Mouse (Mus musculus): ENCODE results near the gene Gm17324. TPM values are rescaled to one million over a fixed set of nuclear protein-coding genes. Genes with fewer than 3 reads are reported as not detected.
A peak's percentile ranks its signal among the peaks of the same experiment; 100 is the strongest.
"Not testable (repeated sequence)": the region's sequence is repeated elsewhere in the genome, so short reads cannot be mapped to it uniquely, and the experiment has no call there.

The Gm17324 gene
- 0.34 and 0.40 TPM in 2 replicates for polyA plus RNA-seq (2012; rRNA removed)

GRCm38 (mm10) chr9:78447973-78448873 is at the start of gene Gm17324, which contains the start of gene Mto1:
TSS of gene Gm17324 (minus strand) at chr9:78448786.
TSS of gene Mto1 (plus strand) at chr9:78448208.
- TF ChIP-seq CTCF (IDR thresholded peaks at IDR 0.05; ENCODE audit: borderline replicate concordance, insufficient read depth, low read depth, low read length) = no peak
- TF ChIP-seq POLR2A (IDR thresholded peaks at IDR 0.05; ENCODE audit: borderline replicate concordance, insufficient read depth, low read length) = peak; percentile 87
- peak; percentile 90 to 92 for DNase-seq
- H3K4me3 ChIP-seq (replicated peaks; ENCODE audit: insufficient read depth, low read depth, low read length) = peak within 1 kb of the TSS; percentile 77
- H3K27ac ChIP-seq (ENCODE audit: insufficient read depth, low read length) = peak within 1 kb of the TSS; percentile 68
- peaks cover 4% of the 10 kb centered on the region; the same call in 1 of the 2 replicates for H3K4me1 ChIP-seq (ENCODE audit: control insufficient read depth, insufficient read depth, low read length)
- no peaks in the 10 kb centered on the region for H3K27me3 ChIP-seq (ENCODE audit: control insufficient read depth, insufficient read depth, low read length)
- WGBS = under 1% methylated on average over 96 of the region's 96 CpGs

DNA sequence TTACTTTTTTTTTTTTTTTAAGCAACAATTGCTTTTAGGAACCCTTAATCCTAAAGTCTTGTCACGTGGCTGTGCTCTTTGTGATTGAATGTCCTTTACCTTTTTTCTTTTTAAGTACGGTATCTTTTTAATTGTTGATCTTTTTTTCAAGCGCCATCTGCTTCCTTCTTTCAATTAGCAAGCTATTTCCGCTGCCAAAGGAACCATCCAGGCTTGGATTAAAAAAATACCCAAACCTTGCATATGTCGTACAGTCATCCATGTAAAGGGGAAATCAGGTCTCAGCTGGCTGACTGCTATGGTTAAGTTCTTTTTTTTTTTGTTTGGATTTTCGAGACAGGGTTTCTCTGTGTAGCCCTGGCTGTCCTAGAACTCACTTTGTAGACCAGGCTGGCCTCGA is 44.6 kb upstream of the Gm17324 start:
- no peak for DNase-seq
- TF ChIP-seq POLR2A (IDR thresholded peaks at IDR 0.05; ENCODE audit: borderline replicate concordance, insufficient read depth, low read length) (no peak), CTCF (IDR thresholded peaks at IDR 0.05; ENCODE audit: borderline replicate concordance, insufficient read depth, low read depth, low read length) (no peak)
- H3K27ac ChIP-seq (ENCODE audit: insufficient read depth, low read length) = no peak overlapping the region
- H3K4me3 ChIP-seq (replicated peaks; ENCODE audit: insufficient read depth, low read depth, low read length) = no peak overlapping the region
- H3K4me1 ChIP-seq (ENCODE audit: control insufficient read depth, insufficient read depth, low read length) = no peaks in the 10 kb centered on the region
- WGBS = 32% methylated on average over 7 of the region's 7 CpGs
- no peaks in the 10 kb centered on the region for H3K27me3 ChIP-seq (ENCODE audit: control insufficient read depth, insufficient read depth, low read length)

DNA sequence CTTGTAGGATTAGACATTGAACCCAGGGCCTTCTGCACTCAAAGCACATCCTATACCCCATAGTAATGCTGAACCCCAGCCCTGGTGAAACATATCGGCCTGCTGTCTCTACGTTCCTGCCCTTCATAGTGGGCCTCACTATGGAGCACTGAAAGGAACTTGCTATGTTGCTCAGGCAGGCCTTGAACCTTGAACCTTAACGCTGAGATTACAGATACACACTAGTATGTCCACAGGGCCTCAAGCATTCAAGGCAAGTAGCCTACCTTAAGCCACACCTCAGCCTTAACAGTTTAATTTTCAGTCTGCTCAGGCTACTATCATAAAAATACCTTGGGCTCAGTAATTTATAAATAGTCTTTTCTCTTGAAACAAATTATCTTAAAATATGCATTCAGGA is 43.7 kb upstream of the Gm17324 start:
- Histone ChIP-seq H3K27ac (ENCODE audit: insufficient read depth, low read length) (no peak overlapping the region), H3K4me1 (ENCODE audit: control insufficient read depth, insufficient read depth, low read length) (no peaks in the 10 kb centered on the region), H3K4me3 (replicated peaks; ENCODE audit: insufficient read depth, low read depth, low read length) (no peak overlapping the region), H3K27me3 (ENCODE audit: control insufficient read depth, insufficient read depth, low read length) (no peaks in the 10 kb centered on the region)
- WGBS = over 99% methylated on average over 3 of the region's 3 CpGs
- DNase-seq = no peak
- TF ChIP-seq CTCF (IDR thresholded peaks at IDR 0.05; ENCODE audit: borderline replicate concordance, insufficient read depth, low read depth, low read length) = no peak
- no peak for TF ChIP-seq POLR2A (IDR thresholded peaks at IDR 0.05; ENCODE audit: borderline replicate concordance, insufficient read depth, low read length)

DNA sequence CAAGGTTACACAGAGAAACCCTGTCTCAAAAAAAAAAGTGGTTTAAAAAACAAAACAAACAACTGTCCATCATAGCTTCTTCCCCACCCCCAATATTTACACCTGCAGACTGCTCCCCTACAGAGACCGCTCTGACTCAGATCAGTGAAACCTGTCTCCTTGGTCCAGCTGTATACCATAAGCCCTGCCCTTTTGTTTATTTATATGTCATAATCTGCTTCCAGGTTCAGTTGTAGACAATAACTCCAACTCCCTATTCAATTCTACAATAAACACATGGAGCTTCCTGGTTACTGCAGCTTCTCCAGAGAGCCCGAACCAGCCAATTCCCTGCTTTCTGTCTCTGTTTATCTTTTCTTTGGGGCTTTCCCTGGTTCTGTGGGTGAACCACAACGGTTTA is 42.6 kb upstream of the Gm17324 start:
- no peak overlapping the region for H3K27ac ChIP-seq (ENCODE audit: insufficient read depth, low read length)
- no peak for TF ChIP-seq CTCF (IDR thresholded peaks at IDR 0.05; ENCODE audit: borderline replicate concordance, insufficient read depth, low read depth, low read length)
- TF ChIP-seq POLR2A (IDR thresholded peaks at IDR 0.05; ENCODE audit: borderline replicate concordance, insufficient read depth, low read length) = no peak
- WGBS = 89% methylated on average over 3 of the region's 3 CpGs
- H3K27me3 ChIP-seq (ENCODE audit: control insufficient read depth, insufficient read depth, low read length) = no peaks in the 10 kb centered on the region
- DNase-seq = no peak
- no peaks in the 10 kb centered on the region for H3K4me1 ChIP-seq (ENCODE audit: control insufficient read depth, insufficient read depth, low read length)
- H3K4me3 ChIP-seq (replicated peaks; ENCODE audit: insufficient read depth, low read depth, low read length) = no peak overlapping the region

DNA sequence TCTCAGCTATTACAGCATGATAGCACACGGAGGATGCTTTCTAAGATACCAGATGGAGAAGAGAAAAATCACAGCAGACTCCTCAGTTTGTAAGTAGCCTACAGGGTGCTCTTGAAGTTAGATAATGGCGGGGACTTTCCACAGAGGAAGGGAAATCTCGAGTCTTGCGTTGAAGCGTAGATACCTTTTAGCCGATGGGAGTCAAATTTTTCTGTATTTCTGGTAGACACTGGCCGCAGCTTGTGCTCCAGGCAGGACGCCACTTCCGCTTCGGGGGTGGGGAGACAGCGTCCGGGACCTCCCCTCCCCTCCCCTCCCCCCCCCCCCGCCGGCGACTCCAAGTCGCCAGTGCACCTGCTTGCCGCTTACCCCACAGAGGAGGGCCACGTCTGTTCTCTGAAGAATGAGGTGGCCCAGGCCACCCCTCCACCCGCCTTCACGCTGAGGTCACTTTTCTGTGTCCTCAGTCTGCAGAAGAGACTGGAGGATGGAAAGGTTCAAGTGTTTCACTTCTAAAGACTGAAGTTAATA is 40.4 kb upstream of the Gm17324 start, which contains the start of gene Eef1a1:
TSS of gene Eef1a1 (minus strand) at position 262 of the 531 bp plus-strand sequence.
- DNase-seq = peak; percentile 58 to 59
- Histone ChIP-seq H3K27ac (ENCODE audit: insufficient read depth, low read length) (no peak within 1 kb of the TSS; the same call in 1 of the 2 replicates), H3K27me3 (ENCODE audit: control insufficient read depth, insufficient read depth, low read length) (no peaks in the 10 kb centered on the region), H3K4me1 (ENCODE audit: control insufficient read depth, insufficient read depth, low read length) (no peaks in the 10 kb centered on the region), H3K4me3 (replicated peaks; ENCODE audit: insufficient read depth, low read depth, low read length) (peak within 1 kb of the TSS; percentile 59)
- TF ChIP-seq CTCF (IDR thresholded peaks at IDR 0.05; ENCODE audit: borderline replicate concordance, insufficient read depth, low read depth, low read length) (no peak), POLR2A (IDR thresholded peaks at IDR 0.05; ENCODE audit: borderline replicate concordance, insufficient read depth, low read length) (no peak)
- WGBS = under 1% methylated on average over 20 of the region's 20 CpGs

GRCm38 (mm10) chr9:78488021-78488420 is 39.4 kb upstream of the Gm17324 start:
- not testable (repeated sequence) for H3K27ac ChIP-seq (ENCODE audit: insufficient read depth, low read length); DNase-seq
- 98% methylated on average over 5 of the region's 5 CpGs for WGBS

DNA sequence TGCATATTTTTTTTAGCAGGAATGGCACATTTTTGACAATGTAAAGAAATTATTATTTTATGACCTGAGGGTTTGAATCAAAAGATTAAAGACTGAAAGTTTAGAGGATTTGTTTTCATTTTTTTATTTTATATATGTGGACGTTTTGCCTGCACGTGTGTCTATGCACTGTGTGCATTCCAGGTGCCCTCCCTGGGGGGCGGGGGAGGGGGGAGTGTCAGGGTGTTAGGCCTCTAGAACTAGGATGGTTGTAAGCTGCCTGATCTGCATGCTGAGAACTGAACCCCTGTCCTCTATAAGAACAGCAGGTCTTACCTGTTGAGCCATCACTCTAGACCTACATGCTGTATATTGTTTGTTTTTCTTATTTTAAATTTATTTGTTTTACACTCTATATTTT is 36.1 kb upstream of the Gm17324 start:
- Histone ChIP-seq H3K4me3 (replicated peaks; ENCODE audit: insufficient read depth, low read depth, low read length) (no peak overlapping the region), H3K27ac (ENCODE audit: insufficient read depth, low read length) (no peak overlapping the region), H3K4me1 (ENCODE audit: control insufficient read depth, insufficient read depth, low read length) (peaks cover 3% of the 10 kb centered on the region; the same call in 1 of the 2 replicates), H3K27me3 (ENCODE audit: control insufficient read depth, insufficient read depth, low read length) (no peaks in the 10 kb centered on the region)
- no peak for DNase-seq
- WGBS = 84% methylated on average over 3 of the region's 3 CpGs
- no peak for TF ChIP-seq CTCF (IDR thresholded peaks at IDR 0.05; ENCODE audit: borderline replicate concordance, insufficient read depth, low read depth, low read length)
- no peak for TF ChIP-seq POLR2A (IDR thresholded peaks at IDR 0.05; ENCODE audit: borderline replicate concordance, insufficient read depth, low read length)

More at GRCm38 (mm10) chr9:78488021-78488420, 39.4 kb upstream of the Gm17324 start:
- not testable (repeated sequence) for H3K4me3 ChIP-seq (replicated peaks; ENCODE audit: insufficient read depth, low read depth, low read length); H3K27me3 ChIP-seq (ENCODE audit: control insufficient read depth, insufficient read depth, low read length); H3K4me1 ChIP-seq (ENCODE audit: control insufficient read depth, insufficient read depth, low read length)

All from cerebellum, adult 2 months (tissue).